Mouse (Mus musculus) small intestine, adult 2 months (tissue): ENCODE measurements around the gene Ngef.

ENCODE experiments used
- CTCF ChIP-seq: fragments of 200-500 bp; IDR thresholded peaks from 2 replicates; pipeline ENCODE4 v1.5.1; 2012; ENCODE audit warnings: low read depth, mild to moderate bottlenecking, control low read depth, inconsistent platforms, low read length, moderate library complexity, mixed read lengths; ENCODE audit not compliant: insufficient replicate concordance, insufficient read length; ENCODE audit errors: extremely low read depth
- POLR2A ChIP-seq: fragments of 200-500 bp; IDR thresholded peaks from 2 replicates; pipeline ENCODE4 v1.6.1; 2012; ENCODE audit warnings: low read depth, mild to moderate bottlenecking, control low read depth, inconsistent platforms, low read length, moderate library complexity

DNA sequence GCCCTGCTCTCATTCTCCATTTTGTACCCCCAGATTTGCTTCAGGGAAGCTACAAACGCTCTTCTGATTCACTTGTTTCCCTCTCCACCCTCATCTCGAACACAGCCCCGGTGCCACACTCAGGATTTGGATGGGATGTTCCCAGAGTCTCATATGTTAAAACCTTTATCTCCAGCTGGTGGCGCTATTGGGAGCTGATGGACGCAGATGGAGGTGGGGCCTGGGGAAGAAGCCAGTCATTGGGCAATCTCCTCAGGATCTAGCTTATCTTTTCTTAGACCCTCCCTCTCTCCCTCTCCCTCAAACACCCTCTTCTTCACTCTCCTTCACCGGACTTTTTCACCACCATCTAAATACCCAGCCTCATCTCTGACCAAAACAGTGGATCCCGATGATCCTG is 32.1 kb downstream of the Ngef start:
- peak; percentile 74; the same call in 1 of the 2 replicates for TF ChIP-seq CTCF
- no peak for TF ChIP-seq POLR2A
